Mouse (Mus musculus) T-helper 17 cell (primary cell): ENCODE data around the gene Smim20.

Experiments used
- in situ Hi-C, 2 experiments: fragments of 300-600 bp; cut with MboI, MseI; formaldehyde crosslinking; loops; 1 replicate in 1 of 2; 2 replicates in 1 of 2; pipeline ENCODE4 v1.15.1; 2025; ENCODE audit warnings: high pct_unique_total_duplicates in 2 of 2

Gene Smim20

GRCm38 (mm10) chr5:53266931-53267853, at the start of gene Smim20:
Gene Smim20 (plus strand): TSS chr5:53267083.
- in situ Hi-C loops: no loop called here

GRCm38 (mm10) chr5:53225434-53225833, 41.4 kb upstream of the Smim20 start:
- in situ Hi-C loops: no loop called here

- in situ Hi-C loops: no loop called here
Observed at GRCm38 (mm10) chr5:53230560-53230959, 36.3 kb upstream of the Smim20 start.

DNA sequence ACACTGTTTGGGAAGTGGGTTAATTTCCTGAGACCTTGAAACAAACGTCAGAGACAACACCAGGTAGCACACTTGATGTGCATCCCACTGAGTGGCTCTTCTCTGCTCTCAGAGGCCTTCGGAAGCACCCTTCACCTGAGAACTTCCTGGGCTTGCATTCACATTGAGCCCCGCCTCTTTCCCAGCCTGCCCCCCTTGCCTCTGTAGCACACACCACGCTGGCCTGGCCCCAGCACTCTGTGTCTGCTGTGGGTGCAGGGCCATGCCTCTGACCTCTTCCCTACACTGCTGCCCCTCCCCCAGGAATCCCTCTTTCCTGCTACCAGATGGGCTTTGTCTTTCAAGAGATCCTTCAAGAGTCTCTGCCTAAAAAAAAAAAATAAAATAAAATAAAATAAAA, 31.3 kb upstream of the Smim20 start:
- in situ Hi-C loops: no loop called here

DNA sequence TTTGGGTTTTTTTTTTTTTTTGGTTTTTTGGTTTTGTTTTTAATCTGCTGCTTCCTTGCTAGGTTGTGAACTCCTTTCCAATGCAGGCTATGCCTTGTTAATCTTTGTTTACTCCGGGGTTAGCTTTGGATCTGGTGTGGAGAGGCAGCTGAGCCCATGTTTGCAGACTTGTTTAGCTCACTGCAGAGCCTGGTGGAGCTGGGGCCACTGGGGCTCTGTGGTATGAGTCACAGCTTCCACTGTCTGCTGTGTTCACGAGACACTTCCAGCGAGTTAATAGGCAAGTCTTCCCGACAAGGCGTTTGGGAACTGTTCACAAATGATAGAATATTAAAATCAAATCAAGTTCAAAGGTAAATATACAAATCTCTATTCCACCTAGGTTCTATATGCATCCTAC, 30.7 kb upstream of the Smim20 start:
- in situ Hi-C loops: no loop called here

- in situ Hi-C loops: no loop called here
Observed at GRCm38 (mm10) chr5:53236749-53237148, 30.1 kb upstream of the Smim20 start.

DNA sequence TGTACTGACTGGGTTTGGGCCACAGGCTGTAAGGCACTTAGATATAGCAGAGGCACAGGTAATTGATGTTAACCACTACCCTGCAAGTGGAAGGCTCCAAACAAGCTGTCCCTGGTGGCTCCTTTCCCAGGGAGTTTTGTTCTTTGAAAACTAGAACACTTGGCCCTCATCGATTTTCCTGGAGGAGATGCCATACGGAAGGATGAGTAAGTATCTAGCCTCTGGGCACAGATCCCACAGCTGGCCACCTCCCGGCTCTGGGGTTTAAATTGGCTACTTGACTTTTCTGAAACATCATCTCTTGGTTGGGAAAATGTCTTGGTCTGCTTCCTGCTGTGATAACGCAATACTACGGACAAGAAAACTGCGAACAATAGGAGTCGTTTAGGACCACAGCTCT, 28.1 kb upstream of the Smim20 start:
- in situ Hi-C loops: no loop called here

GRCm38 (mm10) chr5:53239189-53239588, 27.7 kb upstream of the Smim20 start:
- in situ Hi-C loops: no loop called here

DNA sequence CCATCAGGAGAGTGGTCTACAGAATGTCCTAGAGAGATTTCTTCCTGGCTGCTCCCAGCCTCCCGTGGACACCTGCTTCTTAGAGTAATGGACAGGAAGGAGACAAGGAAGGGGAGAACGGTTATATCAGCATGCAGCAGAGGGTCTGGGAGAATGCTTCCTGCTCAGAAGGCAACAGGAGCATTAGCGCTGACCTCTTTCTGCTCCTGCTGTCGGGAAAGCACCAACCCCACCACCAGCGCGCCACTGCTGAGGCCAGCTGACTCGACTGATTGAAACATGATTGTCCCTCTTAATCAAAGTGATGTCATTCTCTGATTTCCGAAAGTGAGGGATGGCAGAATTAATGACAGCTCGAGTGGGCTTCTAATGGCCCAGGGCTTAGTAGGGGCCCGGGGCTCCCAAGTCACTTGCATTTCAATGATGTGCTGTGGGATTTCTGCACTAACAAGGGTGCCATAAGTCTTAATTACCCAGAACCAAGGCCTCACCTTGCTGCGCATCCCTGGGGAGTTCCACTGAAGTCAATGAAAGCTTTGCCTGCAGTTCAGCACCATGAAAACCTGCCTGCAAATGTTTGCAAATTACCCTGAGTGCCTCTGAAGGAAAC, 26.9 kb upstream of the Smim20 start:
- in situ Hi-C loops: no loop called here

DNA sequence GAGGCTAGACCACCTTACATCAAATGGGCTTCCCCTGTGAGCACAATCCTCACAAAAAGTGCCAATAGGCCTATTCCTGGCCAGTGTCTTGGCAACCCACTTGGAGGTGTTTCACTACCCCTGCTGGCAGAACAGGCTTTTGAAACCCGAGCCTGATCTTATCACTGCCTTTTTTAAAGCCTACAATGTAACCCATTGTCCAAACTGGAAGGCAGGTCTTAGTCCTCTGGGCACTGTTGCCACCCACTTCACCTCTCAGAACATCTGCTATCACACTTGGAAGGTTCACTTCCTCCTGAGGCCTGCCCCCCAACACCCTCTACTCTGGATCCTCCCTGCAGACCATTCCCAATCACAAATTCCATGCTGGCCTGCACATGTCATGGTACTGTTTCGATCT, 25.8 kb upstream of the Smim20 start:
- in situ Hi-C loops: no loop called here

- in situ Hi-C loops: no loop called here
Observed at GRCm38 (mm10) chr5:53241963-53242362, 24.9 kb upstream of the Smim20 start.

DNA sequence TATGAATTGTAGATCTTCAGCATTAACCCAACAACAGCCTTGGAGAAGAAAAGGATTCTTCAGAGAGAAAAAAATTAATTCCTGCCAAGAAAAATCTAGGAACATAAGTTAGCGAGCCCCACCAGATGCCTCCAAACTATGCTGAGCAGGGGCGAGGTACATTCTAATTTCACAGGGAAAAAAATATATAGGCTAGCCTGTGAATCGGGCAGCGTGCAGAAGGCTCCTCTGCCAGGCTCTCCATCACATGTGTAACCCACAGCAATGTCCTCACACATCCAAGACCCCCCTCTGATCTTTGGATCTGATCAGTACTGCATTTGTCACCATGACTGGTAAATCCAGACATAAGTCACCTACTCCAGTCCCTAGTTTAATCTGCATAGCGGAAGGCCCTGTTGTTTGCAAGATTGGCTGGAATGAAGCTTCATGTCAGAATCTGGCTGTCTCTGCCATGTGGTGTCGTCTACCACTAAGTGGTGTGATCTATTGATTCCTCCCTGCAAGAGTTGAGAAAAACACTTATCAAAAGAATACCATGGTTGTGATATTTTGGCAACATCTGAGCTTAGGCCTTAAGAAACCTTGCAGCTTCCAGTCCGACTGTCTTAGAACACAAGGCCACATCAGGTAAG, 23.9 kb upstream of the Smim20 start:
- in situ Hi-C loops: no loop called here

GRCm38 (mm10) chr5:53243933-53244332, 22.9 kb upstream of the Smim20 start:
- in situ Hi-C loops: no loop called here

DNA sequence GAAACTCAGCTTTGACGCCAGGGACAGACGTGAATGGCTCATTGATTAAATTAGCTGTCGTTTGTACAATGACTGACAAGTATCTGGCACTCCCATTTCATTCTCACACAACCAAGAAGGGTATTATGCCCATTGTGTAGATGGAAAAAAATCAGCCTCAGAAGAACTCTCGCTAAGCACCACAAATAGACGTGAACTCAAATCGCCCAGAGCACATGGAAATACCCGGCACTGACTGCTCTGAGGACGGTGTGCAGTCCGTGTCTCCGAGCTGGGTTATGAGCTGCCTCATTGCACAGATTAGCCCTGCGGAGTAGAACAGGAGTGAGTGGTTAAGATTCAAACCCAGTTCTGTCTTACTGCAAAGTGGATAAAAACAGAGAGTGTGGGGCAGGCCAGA, 18.4 kb upstream of the Smim20 start:
- in situ Hi-C loops: no loop called here

GRCm38 (mm10) chr5:53249431-53250061, 17.3 kb upstream of the Smim20 start:
- in situ Hi-C loops: loop anchor here in 1 of 2 experiments (10.0 kb wide), 1 partner anchor 375 kb away; no protein-coding TSS in a partner anchor

GRCm38 (mm10) chr5:53254154-53254553, 12.7 kb upstream of the Smim20 start:
- in situ Hi-C loops: loop anchor here in 1 of 2 experiments (10.0 kb wide), 1 partner anchor 379 kb away; no protein-coding TSS in a partner anchor

- in situ Hi-C loops: loop anchor here in 1 of 2 experiments (10.0 kb wide), 1 partner anchor 380 kb away; no protein-coding TSS in a partner anchor
Observed at GRCm38 (mm10) chr5:53254821-53255220, 12.1 kb upstream of the Smim20 start.

GRCm38 (mm10) chr5:53258038-53258786, 8.7 kb upstream of the Smim20 start:
- in situ Hi-C loops: loop anchor here in 1 of 2 experiments (10.0 kb wide), 1 partner anchor 383 kb away; no protein-coding TSS in a partner anchor

DNA sequence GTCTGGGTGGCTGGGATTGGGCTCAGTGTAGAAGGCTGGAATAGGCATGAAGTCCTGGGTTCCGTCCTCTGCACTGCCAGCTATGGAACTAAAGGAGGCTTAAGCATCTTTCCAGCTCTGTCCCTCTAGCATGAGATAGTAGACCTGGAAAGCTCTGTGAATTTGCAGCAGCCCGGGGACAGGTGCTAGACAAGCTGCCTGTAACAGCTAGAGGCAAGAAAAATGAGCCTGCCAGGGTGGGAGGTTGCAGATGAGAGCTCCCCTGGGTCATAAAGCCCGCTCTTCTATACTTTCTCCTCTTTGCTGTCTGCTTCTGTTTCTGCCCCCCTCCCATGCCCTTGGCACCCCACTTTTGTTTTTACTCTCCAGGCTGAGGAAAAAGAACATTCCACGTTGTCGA, 7.0 kb upstream of the Smim20 start:
- in situ Hi-C loops: loop anchor here in 1 of 2 experiments (10.0 kb wide), 1 partner anchor 385 kb away; no protein-coding TSS in a partner anchor

- in situ Hi-C loops: no loop called here
Observed at GRCm38 (mm10) chr5:53261999-53262398, 4.9 kb upstream of the Smim20 start.

DNA sequence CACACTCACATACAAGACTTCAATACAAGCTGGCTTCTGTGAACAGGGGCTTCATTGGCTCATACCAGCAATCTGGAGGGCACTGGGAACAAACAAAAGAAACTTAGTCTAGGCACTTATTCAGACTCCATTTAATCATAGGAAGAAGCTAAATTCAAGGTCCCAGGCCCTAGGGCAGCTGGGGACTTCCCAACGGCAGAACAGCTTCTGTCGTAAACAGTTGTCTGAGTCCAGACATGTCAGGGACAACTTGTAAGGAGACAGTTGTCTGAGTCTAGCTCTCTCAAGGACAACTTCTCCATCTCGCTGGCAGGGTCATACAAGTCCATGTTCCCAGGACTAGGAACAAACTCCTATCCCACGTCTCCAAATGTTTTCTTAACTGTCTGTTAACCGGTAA, 2.8 kb upstream of the Smim20 start:
- in situ Hi-C loops: no loop called here
